ENCODE assay signal across 9 mouse cellular contexts in the genomic region with DNA sequence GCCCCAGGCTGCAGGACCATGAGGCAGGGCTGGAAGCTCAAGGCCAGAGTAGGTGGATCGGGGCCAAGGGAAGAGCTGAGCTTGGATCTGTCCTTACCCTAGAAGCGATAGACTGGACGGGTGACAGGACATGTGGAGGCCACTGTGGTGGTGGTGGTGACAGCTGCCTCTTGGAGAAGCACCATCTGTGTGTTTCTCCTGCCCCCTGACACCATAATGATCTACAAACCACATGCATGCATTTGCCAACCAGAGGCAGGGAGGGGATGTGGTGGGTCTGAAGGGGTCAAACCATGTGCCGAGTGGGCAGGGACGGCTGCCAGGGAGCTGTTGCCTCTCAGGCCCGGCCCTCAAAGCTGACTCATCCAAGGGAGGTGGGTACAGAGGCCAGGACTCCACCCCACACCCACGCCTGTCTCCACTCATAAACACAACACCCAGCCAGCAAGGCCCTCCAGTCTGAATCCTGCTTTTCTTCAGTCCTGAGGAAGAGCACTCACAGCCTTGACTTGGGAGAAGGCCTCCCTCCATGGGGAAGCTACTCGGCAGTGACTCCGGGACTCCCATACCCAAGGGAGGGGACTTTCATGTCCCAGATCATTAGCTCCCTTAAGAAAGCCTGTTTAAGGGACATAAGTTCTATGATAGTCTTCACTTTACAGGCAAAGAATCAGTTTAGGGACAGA. TPM values are rescaled to one million over a fixed set of nuclear protein-coding genes. Genes with fewer than 3 reads are reported as not detected.
A peak's percentile ranks its signal among the peaks of the same experiment; 100 is the strongest.
DNase-seq lines count a peak whose midpoint lies in the region; ATAC-seq lines count a peak whose summit lies in the region.
"Had no signal": no experiment of that assay in that cellular context is flagged by ENCODE, and none has a peak within 500 bp of the region (broad histone marks: within the 10 kb centered on the region; RNA-seq: fewer than 3 reads in every experiment).

No protein-coding gene starts in this region.

- H3K9me3 ChIP-seq in kidney, embryonic 14.5 days (ENCODE audit: control insufficient read depth, low read length) = no peaks in the 10 kb centered on the region
- no peaks in the 10 kb centered on the region for H3K9me3 ChIP-seq in stomach, embryonic 15.5 days
- no peaks in the 10 kb centered on the region for H3K9me3 ChIP-seq in midbrain, embryonic 13.5 days

- ATAC-seq in kidney, embryonic 14.5 days (ENCODE audit: low FRiP score, low TSS enrichment) = no peak
- ATAC-seq in stomach, embryonic 15.5 days (ENCODE audit: insufficient read depth, low FRiP score, low read depth) = peak; percentile 38; the same call in 1 of the 2 replicates
- ATAC-seq in midbrain, embryonic 13.5 days = no peak
- ATAC-seq: Patski had no signal

- H3K4me2 ChIP-seq in kidney, embryonic 14.5 days (replicated peaks; ENCODE audit: low read depth, low read length) = no peak overlapping the region
- no peak overlapping the region for H3K4me2 ChIP-seq in stomach, embryonic 15.5 days
- H3K4me2 ChIP-seq in midbrain, embryonic 13.5 days (replicated peaks) = no peak overlapping the region

- H3K4me3 ChIP-seq in kidney, embryonic 14.5 days (ENCODE audit: low read length) = no peak overlapping the region
- H3K4me3 ChIP-seq in stomach, embryonic 15.5 days (replicated peaks) = no peak overlapping the region
- no peak overlapping the region for H3K4me3 ChIP-seq in midbrain, embryonic 13.5 days (replicated peaks)

- no peaks in the 10 kb centered on the region for H3K36me3 ChIP-seq in kidney, embryonic 14.5 days (ENCODE audit: control insufficient read depth, insufficient read depth, low read length)
- no peaks in the 10 kb centered on the region for H3K36me3 ChIP-seq in stomach, embryonic 15.5 days
- no peaks in the 10 kb centered on the region for H3K36me3 ChIP-seq in midbrain, embryonic 13.5 days

- DNase-seq in kidney, adult 11 months = peak; percentile 74
- DNase-seq in cerebellum, adult 11 months = peak; percentile 79
- DNase-seq in heart, adult 8-10 months (ENCODE audit: low spot score) = peak; percentile 80
- peak; percentile 56 to 75 for DNase-seq in kidney, postnatal 4 days
- no peak for DNase-seq in right cerebral cortex, adult 2 months (ENCODE audit: low spot score in 2 of 2)

- peaks cover 22% of the 10 kb centered on the region for H3K4me1 ChIP-seq in kidney, embryonic 14.5 days (ENCODE audit: control insufficient read depth, insufficient read depth, low read length)
- H3K4me1 ChIP-seq in stomach, embryonic 15.5 days = peaks cover 27% of the 10 kb centered on the region
- peaks cover 13% of the 10 kb centered on the region for H3K4me1 ChIP-seq in midbrain, embryonic 13.5 days (replicated peaks)

- H3K27ac ChIP-seq in kidney, embryonic 14.5 days (ENCODE audit: low read depth, low read length) = no peak overlapping the region
- H3K27ac ChIP-seq in stomach, embryonic 15.5 days = no peak overlapping the region
- no peak overlapping the region for H3K27ac ChIP-seq in midbrain, embryonic 13.5 days

- no peak overlapping the region for H3K9ac ChIP-seq in kidney, embryonic 14.5 days (ENCODE audit: low read depth, low read length)
- no peak overlapping the region for H3K9ac ChIP-seq in stomach, embryonic 15.5 days
- no peak overlapping the region for H3K9ac ChIP-seq in midbrain, embryonic 13.5 days (replicated peaks)

- 58% methylated on average over 9 of the region's 9 CpGs for WGBS in kidney, embryonic 14.5 days
- WGBS in stomach, embryonic 15.5 days = 48% methylated on average over 9 of the region's 9 CpGs
- 84% methylated on average over 9 of the region's 9 CpGs for WGBS in midbrain, embryonic 13.5 days

- H3K27me3 ChIP-seq in kidney, embryonic 14.5 days (ENCODE audit: control insufficient read depth, insufficient read depth, low read length) = peaks cover 8% of the 10 kb centered on the region; the same call in 1 of the 2 replicates
- no peaks in the 10 kb centered on the region for H3K27me3 ChIP-seq in stomach, embryonic 15.5 days (replicated peaks)
- H3K27me3 ChIP-seq in midbrain, embryonic 13.5 days = peaks cover 34% of the 10 kb centered on the region
- H3K27me3 ChIP-seq: Patski had no signal

RNA-seq across cellular contexts. Expression of a gene that starts 6.5 kb away (rescaled TPM):
- 14.8 and 17.0 TPM in 2 replicates for polyA plus RNA-seq in kidney, embryonic 14.5 days (2014; fragmentation: Nextera tagmentation; extraction: Ambion mirVana)
- total RNA-seq in heart, adult 8-10 months (2022) = 10 to 100 TPM; 37.5 to 55.7 (median 44.6) TPM
- polyA plus RNA-seq in stomach, embryonic 15.5 days (2015; fragmentation: Nextera tagmentation; extraction: Ambion mirVana) = 8.6 and 9.0 TPM in 2 replicates
- polyA plus RNA-seq in midbrain, embryonic 13.5 days (2015; fragmentation: Nextera tagmentation; extraction: Ambion mirVana) = 1.5 and 1.6 TPM in 2 replicates

Comparison
In these comparisons a context has a peak if more than half of its experiments do, and no peak if none do; other contexts are left out.
1. DNase-seq: peak in kidney, adult 11 months (single experiment), cerebellum, adult 11 months (single experiment), heart, adult 8-10 months (single experiment) and kidney, postnatal 4 days (2 of 2); none in right cerebral cortex, adult 2 months (0 of 2).